Mouse (Mus musculus) gastrocnemius, postnatal 36 days (tissue): ENCODE results near the gene Ptprcap. TPM values are rescaled to one million over a fixed set of nuclear protein-coding genes. Genes with fewer than 3 reads are reported as not detected.
A peak's percentile ranks its signal among the peaks of the same experiment; 100 is the strongest.
"Not testable (repeated sequence)": the region's sequence is repeated elsewhere in the genome, so short reads cannot be mapped to it uniquely, and the experiment has no call there.

Experiments used
- DNase-seq, 2 experiments: peaks; one replicate each; pipeline ENCODE4 v3.0.0; 2022
- intact Hi-C: fragments of 180-260 bp; cut with DNase I; formaldehyde crosslinking; loops from one replicate; pipeline ENCODE4 v1.15.1; 2025
- total RNA-seq, 2 experiments: library from RNA; stranded (reverse); gene quantifications; 2 replicates each; pipeline ENCODE4 v1.2.3; 2021

Gene Ptprcap
- total RNA-seq, 2 experiments from 2014 or later, result 0.86 to 1.8 TPM

GRCm38 (mm10) chr19:4125268-4125667 lies 28.1 kb upstream of the Ptprcap start:
- intact Hi-C loops, DNase-seq: not testable (repeated sequence)

DNA sequence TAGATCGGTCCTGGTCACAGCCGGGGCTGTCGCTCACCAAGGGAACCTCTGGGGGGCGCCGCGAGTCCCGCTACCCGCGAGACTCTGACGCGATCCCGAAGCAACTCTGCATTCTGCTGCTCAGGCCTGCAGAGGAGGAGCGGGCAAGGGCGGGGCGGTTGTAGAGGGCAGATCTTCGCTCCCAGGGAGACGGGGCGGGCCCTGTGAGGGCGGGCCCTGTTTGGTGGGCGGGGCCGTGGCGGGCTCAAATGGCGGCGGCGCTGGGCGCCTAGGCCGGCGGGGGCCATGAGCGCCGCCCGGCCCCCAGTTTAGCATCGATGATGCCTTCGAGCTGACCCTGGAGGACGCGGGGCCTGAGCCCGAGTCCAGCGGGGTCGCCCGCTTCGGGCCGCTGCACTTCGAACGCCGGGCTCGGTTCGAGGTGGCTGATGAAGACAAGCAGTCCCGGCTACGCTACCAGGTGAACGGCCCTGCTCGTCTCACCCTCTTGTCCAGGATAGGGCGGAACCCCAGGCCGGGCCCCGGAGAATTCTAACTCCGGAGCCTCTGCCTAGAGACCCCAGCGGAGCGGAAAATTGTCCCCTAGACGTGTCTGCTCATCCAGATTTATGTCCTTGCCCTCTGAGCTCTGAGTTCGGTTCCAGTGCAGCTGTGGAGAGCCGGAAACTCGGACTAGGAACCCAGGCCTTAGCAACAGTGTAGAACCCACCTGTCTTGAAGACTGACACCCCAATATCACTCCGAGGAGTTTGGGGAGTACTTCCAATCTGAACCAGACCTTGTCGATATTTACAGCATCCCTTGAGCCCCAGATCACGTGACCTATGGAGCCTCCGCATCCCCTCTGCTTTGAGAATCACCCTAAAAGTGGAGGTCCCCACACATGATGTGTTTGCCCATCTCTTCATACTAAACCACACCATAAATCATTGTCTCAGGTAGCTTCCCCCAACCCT lies 27.4 kb upstream of the Ptprcap start, which contains the start of gene Aip:
Aip (minus strand) TSS at position 118 of the 956 bp plus-strand sequence.
- intact Hi-C loops, result no loop called here
- DNase-seq, result peak; percentile 95 to 98

DNA sequence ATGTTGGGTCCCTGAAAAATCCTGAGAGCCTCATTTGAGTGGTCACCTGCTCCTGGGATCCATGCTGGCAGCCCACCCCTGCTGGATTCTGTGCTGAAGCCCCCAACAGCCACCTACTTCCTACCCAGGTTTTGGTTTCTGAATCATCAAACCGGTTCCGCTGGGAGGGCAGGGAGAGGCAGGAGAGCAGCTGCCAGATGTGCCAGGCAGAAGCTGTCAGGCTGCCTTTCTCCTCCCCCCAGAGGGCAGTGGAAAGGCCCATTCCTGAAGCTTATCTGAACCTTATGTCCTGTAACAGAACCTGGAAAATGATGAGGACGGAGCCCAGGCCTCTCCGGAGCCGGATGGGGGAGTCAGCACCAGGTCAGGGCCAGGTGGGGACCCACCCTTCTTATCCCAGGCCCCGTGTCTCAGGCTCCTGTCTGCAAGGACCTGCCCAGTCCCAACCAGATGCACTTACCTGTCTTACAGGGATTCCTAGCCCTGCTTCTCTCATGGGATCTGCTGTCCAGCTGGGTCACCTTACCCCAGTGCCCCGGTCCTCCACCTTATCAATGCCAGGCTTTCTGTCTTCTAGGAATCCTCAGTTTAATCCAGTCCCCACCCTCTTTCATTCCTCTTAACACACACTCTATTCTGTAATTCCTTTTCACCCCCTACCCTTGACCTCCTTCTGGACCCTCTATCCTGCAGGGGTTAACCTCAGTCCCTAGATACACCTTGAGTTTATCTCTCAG lies 26.5 kb upstream of the Ptprcap start:
- DNase-seq, result no peak
- intact Hi-C loops, result no loop called here

- intact Hi-C loops, result no loop called here
Measured at GRCm38 (mm10) chr19:4129462-4129861, 23.9 kb upstream of the Ptprcap start.

GRCm38 (mm10) chr19:4130106-4130505 lies 23.3 kb upstream of the Ptprcap start:
- no peak for DNase-seq
- intact Hi-C loops, result loop anchor here (2.0 kb wide), 1 partner anchor 51 kb away; no protein-coding TSS in a partner anchor

More at GRCm38 (mm10) chr19:4129462-4129861, 23.9 kb upstream of the Ptprcap start:
- no peak for DNase-seq

DNA sequence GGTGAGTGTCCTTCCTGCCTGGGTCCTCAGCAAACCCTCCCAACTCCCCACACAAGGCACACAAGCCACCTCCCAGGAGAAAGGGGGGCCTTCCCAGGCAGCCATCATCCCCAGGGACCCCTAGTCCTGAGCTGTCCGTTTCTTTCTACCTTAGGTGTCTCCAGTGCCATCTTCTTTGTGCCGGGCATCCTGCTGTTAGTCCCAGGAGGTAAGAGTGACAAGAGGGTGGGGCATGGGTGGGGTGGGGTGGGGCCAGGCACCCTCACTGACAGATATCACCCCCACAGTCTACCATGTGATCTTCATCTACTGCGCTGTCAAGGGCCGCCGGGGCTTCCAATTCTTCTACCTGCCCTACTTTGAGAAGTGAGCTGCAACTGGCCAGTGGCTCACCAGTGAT lies 22.3 kb upstream of the Ptprcap start:
- intact Hi-C loops, result loop anchor here (2.0 kb wide), 1 partner anchor 52 kb away; no protein-coding TSS in a partner anchor

GRCm38 (mm10) chr19:4131768-4132167 lies 21.6 kb upstream of the Ptprcap start:
- DNase-seq, result no peak
- intact Hi-C loops, result loop anchor here (2.0 kb wide), 1 partner anchor 53 kb away; no protein-coding TSS in a partner anchor

More for the DNA sequence above, 22.3 kb upstream of the Ptprcap start:
- no peak for DNase-seq

- intact Hi-C loops, result no loop called here
- no peak for DNase-seq
Measured at GRCm38 (mm10) chr19:4134354-4134753, 19.1 kb upstream of the Ptprcap start.

DNA sequence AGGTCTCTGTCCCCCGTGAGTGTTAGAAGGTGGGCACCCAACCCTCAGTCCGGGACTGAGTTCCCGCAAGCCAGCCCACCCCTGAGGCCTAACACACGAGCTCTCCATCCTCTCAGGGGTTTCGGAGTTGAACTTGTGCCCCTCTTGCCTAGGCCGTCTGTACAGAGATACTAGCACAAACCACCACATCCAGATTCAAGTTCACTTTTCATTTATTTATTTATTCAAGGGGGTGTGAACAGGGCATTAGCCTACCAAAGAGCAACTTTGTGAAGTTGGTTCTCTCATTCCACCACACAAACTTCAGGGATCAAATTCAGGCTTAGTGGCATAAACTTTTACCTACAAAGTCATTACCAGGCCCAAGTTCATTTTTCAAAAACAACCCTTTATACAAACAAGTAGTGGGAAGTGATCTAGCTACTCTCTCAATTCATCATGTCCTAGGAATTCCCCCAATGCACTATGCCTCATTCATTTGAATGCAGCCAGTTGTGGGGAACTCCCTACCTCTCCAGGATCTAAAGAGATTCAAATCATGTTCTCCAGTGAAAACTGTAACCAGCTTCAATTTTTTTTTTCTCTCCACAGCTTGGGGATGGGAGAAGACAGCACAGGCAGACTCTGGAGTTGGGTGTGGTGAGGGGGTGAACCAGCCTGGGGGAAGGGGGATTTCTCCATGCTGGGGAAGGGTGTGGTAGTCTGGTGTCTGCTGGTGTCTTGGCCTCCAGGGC lies 18.0 kb upstream of the Ptprcap start:
- not testable (repeated sequence) for DNase-seq
- intact Hi-C loops, result loop anchor here (5.0 kb wide), 1 partner anchor 38 kb away; the partner anchor contains the start of genes Cdk2ap2 and Pitpnm1

DNA sequence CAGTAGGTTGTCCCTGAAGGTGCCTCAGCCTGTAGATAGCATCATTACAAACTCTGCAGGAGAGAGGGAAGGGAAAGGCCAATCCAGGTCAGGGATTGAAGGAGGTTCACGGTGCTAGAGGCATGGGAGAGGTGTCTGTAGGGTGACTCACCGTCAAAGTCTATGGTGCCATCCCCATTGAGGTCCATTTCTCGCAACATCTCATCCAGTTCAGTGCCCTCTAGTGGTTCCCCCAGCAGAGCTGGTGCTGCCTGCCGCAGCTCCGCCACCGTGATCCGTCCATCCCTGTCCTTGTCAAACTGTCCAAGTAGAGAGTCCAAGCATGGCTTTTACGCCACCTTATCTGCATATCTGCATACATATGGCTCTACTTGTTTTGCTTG lies 17.4 kb upstream of the Ptprcap start:
- not testable (repeated sequence) for DNase-seq
- intact Hi-C loops, result loop anchor here (5.0 kb wide), 1 partner anchor 39 kb away; the partner anchor contains the start of genes Cdk2ap2 and Pitpnm1

DNA sequence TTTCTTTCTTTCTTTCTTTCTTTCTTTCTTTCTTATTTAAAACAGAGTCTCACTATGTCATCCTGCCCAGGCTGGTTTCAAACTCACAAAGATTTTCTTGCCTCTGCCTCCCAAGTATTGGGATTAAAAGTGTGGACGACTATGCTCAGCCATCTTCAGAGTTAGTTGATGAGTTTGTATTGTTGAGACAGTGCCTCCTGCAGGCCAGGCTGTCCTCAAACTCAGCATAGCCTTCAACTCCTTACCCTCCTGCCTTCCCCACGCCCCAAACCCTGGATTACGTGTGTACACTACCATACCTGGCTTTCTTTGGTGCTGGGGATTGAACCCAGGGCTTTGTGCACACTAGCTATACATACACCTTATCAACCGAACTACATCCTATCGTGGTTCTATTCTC lies 16.9 kb upstream of the Ptprcap start:
- DNase-seq, result no peak
- intact Hi-C loops, result loop anchor here (5.0 kb wide), 1 partner anchor 39 kb away; the partner anchor contains the start of genes Cdk2ap2 and Pitpnm1

DNA sequence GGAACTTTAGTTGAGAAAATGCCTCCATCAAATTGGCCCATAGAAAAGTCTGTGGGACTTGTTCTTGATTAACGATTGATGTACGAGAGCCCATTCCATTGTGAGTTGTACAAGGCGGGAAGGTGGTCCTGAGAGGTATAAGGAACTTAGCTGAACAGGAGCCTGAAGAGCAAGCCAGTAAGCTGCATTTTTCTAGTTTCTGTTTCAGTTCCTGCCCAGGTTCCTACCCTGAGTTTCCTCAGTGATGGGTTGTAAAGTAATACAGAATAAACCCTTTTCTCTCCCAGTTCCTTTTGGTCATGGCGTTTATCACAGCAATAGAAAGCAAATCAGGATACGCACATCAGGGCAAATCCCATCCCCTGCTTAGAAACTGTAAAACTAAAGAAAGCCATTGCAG lies 15.5 kb upstream of the Ptprcap start:
- no peak for DNase-seq
- intact Hi-C loops, result loop anchor here (5.0 kb wide), 1 partner anchor 41 kb away; the partner anchor contains the start of genes Cdk2ap2 and Pitpnm1

- DNase-seq, result no peak
- intact Hi-C loops, result loop anchor here (5.0 kb wide), 1 partner anchor 42 kb away; the partner anchor contains the start of genes Cdk2ap2 and Pitpnm1
Measured at GRCm38 (mm10) chr19:4139446-4139845, 14.0 kb upstream of the Ptprcap start, which contains the start of gene Gpr152. Gene Gpr152 (plus strand): TSS chr19:4139787.

DNA sequence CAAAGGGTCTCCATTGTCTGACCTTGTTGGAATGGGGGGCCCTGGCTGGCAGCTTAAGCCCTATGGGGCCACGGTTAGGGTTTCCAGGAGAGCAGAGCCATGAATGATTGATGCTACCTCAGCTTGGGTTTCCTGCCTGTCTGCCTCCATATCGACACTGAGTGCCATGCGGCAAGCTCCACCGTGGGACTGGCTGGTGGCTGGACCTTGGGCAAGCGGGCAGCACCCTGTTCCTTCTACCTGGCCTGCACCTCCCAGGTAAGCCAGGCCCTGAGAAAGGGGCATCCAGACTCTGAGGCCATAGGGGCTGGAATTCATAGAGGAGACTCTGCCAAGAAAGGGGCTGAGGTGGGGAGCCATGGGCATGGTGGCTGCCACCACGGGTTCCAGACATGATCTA lies 13.3 kb upstream of the Ptprcap start:
- DNase-seq, result no peak
- intact Hi-C loops, result no loop called here

- no peak for DNase-seq
- intact Hi-C loops, result no loop called here
Measured at GRCm38 (mm10) chr19:4142416-4143173, 10.8 kb upstream of the Ptprcap start.

GRCm38 (mm10) chr19:4143759-4144268 lies 9.6 kb upstream of the Ptprcap start, which contains the start of gene Cabp4:
Gene Cabp4 (minus strand): TSS chr19:4144033.
- intact Hi-C loops, result no loop called here
- DNase-seq, result no peak

GRCm38 (mm10) chr19:4144550-4145498 lies 8.6 kb upstream of the Ptprcap start:
- intact Hi-C loops, result no loop called here
- DNase-seq, result no peak

GRCm38 (mm10) chr19:4145936-4146335 lies 7.5 kb upstream of the Ptprcap start:
- no peak for DNase-seq
- intact Hi-C loops, result no loop called here
